Mouse (Mus musculus) brain, adult 10 weeks (tissue): Measurements from ENCODE around the gene Olfr1446. TPM values are rescaled to one million over a fixed set of nuclear protein-coding genes. Genes with fewer than 3 reads are reported as not detected.

Experiments
- polyA plus RNA-seq: library from polyadenylated mRNA; stranded (reverse); fragments of 350-450 nt; fragmentation: Illumina TruSeq; extraction: RNeasy Lipid Tissue Mini Kit (QIAGEN cat#74804); gene quantifications from one replicate; pipeline ENCODE4 v1.2.3, GENCODE M21; 2015; ENCODE audit warnings: low read depth, low replicate concordance

Gene Olfr1446
- polyA plus RNA-seq: not detected

DNA sequence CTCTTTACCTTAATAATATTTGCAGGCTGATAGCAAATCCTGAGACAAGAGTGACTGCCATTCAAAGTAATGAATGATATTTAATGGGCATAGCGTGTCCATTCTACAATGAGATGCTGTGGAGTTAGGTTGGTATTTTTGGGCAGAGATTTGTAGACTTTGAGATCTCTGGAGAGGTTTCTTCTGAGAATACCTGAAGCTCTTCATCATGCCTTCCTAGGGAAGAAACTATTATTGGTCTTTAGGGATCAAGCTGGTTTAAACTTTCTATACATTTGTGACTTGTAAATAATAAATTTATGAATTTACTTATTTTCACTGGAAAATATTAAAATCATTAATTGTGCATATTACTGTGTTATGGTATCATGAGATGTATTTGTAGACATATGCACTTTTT, at the start of gene Olfr1446:
Gene Olfr1446 (minus strand): TSS at position 101 of the 400 bp plus-strand sequence.

GRCm38 (mm10) chr19:12930540-12930939, 37.2 kb upstream of the Olfr1446 start, which contains the start of gene Olfr1449:
Gene Olfr1449, plus strand, starts transcription at chr19:12930840.

GRCm38 (mm10) chr19:12924319-12924718, 31.0 kb upstream of the Olfr1446 start, which contains the start of gene Olfr1448:
Gene Olfr1448, minus strand, starts transcription at chr19:12924419.

DNA sequence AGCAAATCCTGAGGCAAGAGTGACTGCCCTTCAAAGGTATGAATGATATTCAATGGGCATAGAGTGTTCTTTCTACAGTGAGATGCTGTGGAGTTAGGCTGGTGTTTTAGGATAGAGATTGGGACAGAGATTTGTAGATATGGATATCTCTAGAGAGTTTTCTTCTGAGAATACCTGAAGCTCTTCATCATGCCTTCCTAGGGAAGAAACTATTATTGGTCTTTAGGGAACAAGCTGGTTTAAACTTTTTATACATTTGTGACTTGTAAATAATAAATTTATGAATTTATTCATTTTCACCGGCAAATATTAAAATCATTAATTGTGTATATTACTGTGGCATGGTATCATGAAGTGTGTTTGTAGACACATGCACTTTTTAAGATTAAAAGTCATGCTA, 10.3 kb upstream of the Olfr1446 start, which contains the start of gene Olfr1447:
Gene Olfr1447 (minus strand): TSS at position 101 of the 400 bp plus-strand sequence.

DNA sequence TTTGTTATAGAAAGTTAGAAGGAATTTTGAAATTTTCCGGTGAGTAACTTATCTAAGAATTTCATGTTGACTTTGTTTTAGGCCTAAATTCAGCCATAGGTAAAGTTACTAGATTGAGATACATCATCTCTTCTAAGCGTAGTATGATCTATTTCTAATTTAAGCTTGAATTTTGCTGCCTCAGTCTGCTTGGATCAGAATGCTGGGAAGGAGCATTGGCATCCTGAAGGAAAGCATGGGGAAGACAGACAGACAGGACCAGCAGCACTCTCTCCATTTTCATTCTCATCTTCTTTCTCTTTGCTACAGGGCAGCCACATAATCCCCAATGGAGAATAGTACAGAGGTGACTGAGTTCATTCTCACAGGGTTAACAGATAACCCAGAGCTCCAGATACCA, 9.8 kb downstream of the Olfr1446 start, which contains the start of gene Olfr1445:
Gene Olfr1445 (plus strand): TSS at position 301 of the 400 bp plus-strand sequence.

DNA sequence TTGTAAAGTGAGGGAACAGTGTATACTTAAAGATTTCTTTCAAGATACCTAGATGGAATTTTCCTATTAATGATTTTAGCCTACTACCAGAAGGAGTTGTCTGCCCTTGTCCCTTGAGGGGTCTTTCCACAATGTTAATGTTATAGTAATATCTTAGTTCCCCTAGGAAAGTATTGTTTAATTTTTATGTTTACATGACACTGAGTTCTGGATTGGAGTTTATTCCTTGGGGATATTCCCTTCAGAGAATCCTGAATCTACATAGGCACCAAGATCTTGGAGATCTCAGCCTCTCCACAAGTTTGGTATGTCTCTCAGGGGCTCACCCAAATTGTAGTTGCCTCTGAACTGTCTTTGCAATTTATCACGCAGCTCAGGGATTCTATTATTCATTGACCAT, 36.3 kb downstream of the Olfr1446 start, which contains the start of gene Olfr1444:
Gene Olfr1444 (plus strand): TSS at position 301 of the 400 bp plus-strand sequence.

DNA sequence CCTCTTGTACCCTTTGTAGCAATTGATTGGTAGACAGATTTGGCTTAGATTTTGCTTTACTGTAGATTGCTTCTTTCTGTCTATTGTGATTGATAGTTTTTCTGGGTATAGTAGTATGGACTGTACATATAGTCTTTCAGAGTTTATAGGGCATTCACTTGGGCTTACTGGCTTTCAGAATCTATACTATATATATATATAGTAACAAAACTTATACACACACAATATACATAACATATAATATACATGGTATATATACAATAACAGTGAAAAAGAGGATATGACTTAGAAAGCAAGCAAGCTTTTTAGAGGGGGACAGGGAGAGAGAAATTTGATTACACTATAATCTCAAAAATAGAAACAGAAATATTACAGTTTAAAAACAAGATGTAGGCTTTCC, 46.9 kb downstream of the Olfr1446 start, which contains the start of gene Gm5244:
Gene Gm5244 (plus strand): TSS at position 301 of the 400 bp plus-strand sequence.

Other genes with a start within 250 kb of the Olfr1446 start
- gene Olfr1442, start 223.1 kb downstream of the Olfr1446 start, polyA plus RNA-seq: not detected
- gene Olfr1443, start 215.4 kb downstream of the Olfr1446 start, polyA plus RNA-seq: not detected
- not detected for gene Keg1, start 197.7 kb downstream of the Olfr1446 start, polyA plus RNA-seq
- 1.7 TPM for gene Cntf, start 127.9 kb downstream of the Olfr1446 start, polyA plus RNA-seq
- 72.9 TPM for gene Zfp91, start 97.4 kb downstream of the Olfr1446 start, polyA plus RNA-seq
- 2.2 TPM for gene Lpxn, start 97.3 kb downstream of the Olfr1446 start, polyA plus RNA-seq
- gene Gm5244, start 46.8 kb downstream of the Olfr1446 start, polyA plus RNA-seq: not detected
- gene Olfr1444, start 36.2 kb downstream of the Olfr1446 start, polyA plus RNA-seq: not detected
- gene Olfr1445, start 9.7 kb downstream of the Olfr1446 start, polyA plus RNA-seq: not detected
- not detected for gene Olfr1447, start 10.2 kb upstream of the Olfr1446 start, polyA plus RNA-seq
- gene Olfr1448, start 30.9 kb upstream of the Olfr1446 start, polyA plus RNA-seq: not detected
- gene Olfr1449, start 37.3 kb upstream of the Olfr1446 start, polyA plus RNA-seq: not detected
- not detected for gene Olfr1450, start 56.7 kb upstream of the Olfr1446 start, polyA plus RNA-seq
- gene Olfr1451, start 101.5 kb upstream of the Olfr1446 start, polyA plus RNA-seq: not detected
- gene Olfr1453, start 134.8 kb upstream of the Olfr1446 start, polyA plus RNA-seq: not detected
- gene Olfr1454, start 167.1 kb upstream of the Olfr1446 start, polyA plus RNA-seq: not detected
- gene Olfr1457, start 204.4 kb upstream of the Olfr1446 start, polyA plus RNA-seq: not detected
- gene Olfr1458, start 213.3 kb upstream of the Olfr1446 start, polyA plus RNA-seq: not detected